Mouse (Mus musculus): ENCODE results near the gene Pdlim5. TPM values are rescaled to one million over a fixed set of nuclear protein-coding genes. Genes with fewer than 3 reads are reported as not detected.
A peak's percentile ranks its signal among the peaks of the same experiment; 100 is the strongest.

Pdlim5 gene
- polyA plus RNA-seq, 1 experiment from 2014 or later = 169 TPM

GRCm38 (mm10) chr3:142362092-142362491 is 33.4 kb downstream of the Pdlim5 start:
- 72% methylated on average over 6 of the region's 6 CpGs for WGBS
- no peak overlapping the region for H3K9ac ChIP-seq
- H3K9me3 ChIP-seq = no peaks in the 10 kb centered on the region
- H3K4me1 ChIP-seq = peaks cover 12% of the 10 kb centered on the region; the same call in 1 of the 2 replicates
- ATAC-seq (ENCODE audit: extremely low read depth, insufficient number of reproducible peaks, low FRiP score, low TSS enrichment) = no peak
- H3K27ac ChIP-seq (replicated peaks) = no peak overlapping the region
- H3K27me3 ChIP-seq (replicated peaks) = no peaks in the 10 kb centered on the region
- H3K4me3 ChIP-seq = no peak overlapping the region
- no peak overlapping the region for H3K4me2 ChIP-seq
- peaks cover 9% of the 10 kb centered on the region for H3K36me3 ChIP-seq

- H3K36me3 ChIP-seq = peaks cover 3% of the 10 kb centered on the region
- H3K27ac ChIP-seq (replicated peaks) = no peak overlapping the region
- no peak overlapping the region for H3K4me3 ChIP-seq
- no peak for ATAC-seq (ENCODE audit: extremely low read depth, insufficient number of reproducible peaks, low FRiP score, low TSS enrichment)
- peaks cover 12% of the 10 kb centered on the region; the same call in 1 of the 2 replicates for H3K4me1 ChIP-seq
- no peak overlapping the region for H3K9ac ChIP-seq
- no peak overlapping the region for H3K4me2 ChIP-seq
- H3K9me3 ChIP-seq = no peaks in the 10 kb centered on the region
- H3K27me3 ChIP-seq (replicated peaks) = no peaks in the 10 kb centered on the region
Measured at GRCm38 (mm10) chr3:142358951-142359350, 36.5 kb downstream of the Pdlim5 start.

- 59% methylated on average over 4 of the region's 4 CpGs for WGBS
Measured at GRCm38 (mm10) chr3:142356661-142357060, 38.8 kb downstream of the Pdlim5 start.

GRCm38 (mm10) chr3:142353218-142353617 is 42.3 kb downstream of the Pdlim5 start:
- H3K4me3 ChIP-seq = no peak overlapping the region
- ATAC-seq (ENCODE audit: extremely low read depth, insufficient number of reproducible peaks, low FRiP score, low TSS enrichment) = no peak
- H3K36me3 ChIP-seq = peaks cover 36% of the 10 kb centered on the region
- H3K4me1 ChIP-seq = peaks cover 15% of the 10 kb centered on the region; the same call in 1 of the 2 replicates
- no peaks in the 10 kb centered on the region for H3K9me3 ChIP-seq
- 43% methylated on average over 1 of the region's 1 CpGs for WGBS
- no peak overlapping the region for H3K4me2 ChIP-seq
- H3K27me3 ChIP-seq (replicated peaks) = no peaks in the 10 kb centered on the region
- no peak overlapping the region for H3K9ac ChIP-seq
- no peak overlapping the region for H3K27ac ChIP-seq (replicated peaks)

More at GRCm38 (mm10) chr3:142356661-142357060, 38.8 kb downstream of the Pdlim5 start:
- Histone ChIP-seq H3K9me3 (no peaks in the 10 kb centered on the region), H3K4me1 (peaks cover 14% of the 10 kb centered on the region), H3K27ac (replicated peaks) (no peak overlapping the region), H3K9ac (no peak overlapping the region), H3K27me3 (replicated peaks) (no peaks in the 10 kb centered on the region), H3K36me3 (peaks cover 11% of the 10 kb centered on the region), H3K4me2 (no peak overlapping the region), H3K4me3 (no peak overlapping the region)
- ATAC-seq (ENCODE audit: extremely low read depth, insufficient number of reproducible peaks, low FRiP score, low TSS enrichment) = no peak

GRCm38 (mm10) chr3:142350513-142350912 is 45.0 kb downstream of the Pdlim5 start:
- Histone ChIP-seq H3K27me3 (replicated peaks) (no peaks in the 10 kb centered on the region), H3K4me1 (peaks cover 26% of the 10 kb centered on the region), H3K4me2 (no peak overlapping the region), H3K4me3 (no peak overlapping the region), H3K27ac (replicated peaks) (no peak overlapping the region), H3K36me3 (peaks cover 42% of the 10 kb centered on the region), H3K9me3 (no peaks in the 10 kb centered on the region), H3K9ac (no peak overlapping the region)
- ATAC-seq (ENCODE audit: extremely low read depth, insufficient number of reproducible peaks, low FRiP score, low TSS enrichment) = no peak
- WGBS = 67% methylated on average over 3 of the region's 3 CpGs

DNA sequence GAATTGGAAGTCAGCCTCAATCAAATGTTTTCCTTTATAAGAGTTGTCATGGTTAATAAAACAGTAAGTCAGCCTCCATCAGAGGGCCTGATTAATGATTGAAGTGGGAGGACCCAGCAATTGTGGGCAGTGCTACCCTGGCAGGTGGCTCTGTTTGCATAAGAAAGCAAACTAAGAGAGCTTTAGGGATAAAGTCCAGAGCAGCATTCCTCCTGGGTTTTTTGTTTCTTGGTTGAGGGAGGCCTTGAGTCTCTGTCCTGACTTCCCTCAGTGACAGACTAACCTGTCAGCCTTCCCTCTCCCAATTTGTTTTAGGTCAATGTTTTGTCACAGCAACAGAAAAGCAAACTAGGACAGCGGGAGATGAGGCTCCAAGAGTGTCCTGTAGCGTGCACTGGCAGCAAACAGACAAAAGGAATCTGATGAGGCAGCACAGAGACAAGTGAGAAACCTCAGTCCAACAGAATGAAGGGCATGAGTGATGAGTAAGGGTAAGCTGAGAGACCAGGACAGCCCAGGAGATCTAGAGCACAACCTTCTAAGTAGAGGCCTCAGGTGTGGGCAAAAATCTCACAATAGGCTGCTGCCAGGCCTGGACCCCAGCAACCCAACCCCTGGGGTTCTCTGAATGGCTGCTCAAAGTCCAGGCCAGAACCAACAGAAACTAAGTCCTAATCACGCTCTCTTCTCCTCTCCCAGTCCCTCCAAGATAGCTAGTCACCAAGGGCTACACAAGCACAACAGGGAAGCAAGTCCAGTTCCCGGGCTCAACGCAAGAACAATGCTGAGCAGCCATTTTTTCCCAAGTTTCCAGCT is 46.5 kb downstream of the Pdlim5 start:
- ATAC-seq (ENCODE audit: extremely low read depth, insufficient number of reproducible peaks, low FRiP score, low TSS enrichment) = no peak
- no peak overlapping the region for H3K4me2 ChIP-seq
- no peaks in the 10 kb centered on the region for H3K27me3 ChIP-seq (replicated peaks)
- H3K9ac ChIP-seq = no peak overlapping the region
- H3K36me3 ChIP-seq = peaks cover 42% of the 10 kb centered on the region
- WGBS = 81% methylated on average over 5 of the region's 5 CpGs
- peaks cover 32% of the 10 kb centered on the region for H3K4me1 ChIP-seq
- no peak overlapping the region for H3K4me3 ChIP-seq
- H3K27ac ChIP-seq (replicated peaks) = no peak overlapping the region
- H3K9me3 ChIP-seq = no peaks in the 10 kb centered on the region

- Histone ChIP-seq H3K4me2 (no peak overlapping the region), H3K36me3 (peaks cover 36% of the 10 kb centered on the region), H3K4me3 (no peak overlapping the region), H3K27ac (replicated peaks) (no peak overlapping the region), H3K4me1 (peaks cover 26% of the 10 kb centered on the region), H3K9me3 (no peaks in the 10 kb centered on the region), H3K9ac (no peak overlapping the region), H3K27me3 (replicated peaks) (no peaks in the 10 kb centered on the region)
- no peak for ATAC-seq (ENCODE audit: extremely low read depth, insufficient number of reproducible peaks, low FRiP score, low TSS enrichment)
- 67% methylated on average over 6 of the region's 6 CpGs for WGBS
Measured at GRCm38 (mm10) chr3:142346261-142346660, 49.2 kb downstream of the Pdlim5 start.

- ATAC-seq (ENCODE audit: extremely low read depth, insufficient number of reproducible peaks, low FRiP score, low TSS enrichment) = no peak
- 0 out of 2 replicates have a peak overlapping the region, but pooled peaks have one; percentile 43 for H3K27ac ChIP-seq (replicated peaks)
- WGBS = 75% methylated on average over 8 of the region's 8 CpGs
Measured at GRCm38 (mm10) chr3:142345235-142346125, 50.0 kb downstream of the Pdlim5 start.

GRCm38 (mm10) chr3:142343786-142344185 is 51.7 kb downstream of the Pdlim5 start:
- no peaks in the 10 kb centered on the region for H3K9me3 ChIP-seq
- H3K27me3 ChIP-seq (replicated peaks) = no peaks in the 10 kb centered on the region
- WGBS = 94% methylated on average over 2 of the region's 2 CpGs
- no peak overlapping the region for H3K4me2 ChIP-seq
- peaks cover 40% of the 10 kb centered on the region for H3K4me1 ChIP-seq
- H3K27ac ChIP-seq (replicated peaks) = no peak overlapping the region
- no peak overlapping the region for H3K9ac ChIP-seq
- no peak for ATAC-seq (ENCODE audit: extremely low read depth, insufficient number of reproducible peaks, low FRiP score, low TSS enrichment)
- H3K4me3 ChIP-seq = no peak overlapping the region
- peaks cover 16% of the 10 kb centered on the region for H3K36me3 ChIP-seq

More at GRCm38 (mm10) chr3:142345235-142346125, 50.0 kb downstream of the Pdlim5 start:
- H3K27me3 ChIP-seq (replicated peaks) = no peaks in the 10 kb centered on the region
- peaks cover 32% of the 10 kb centered on the region for H3K36me3 ChIP-seq
- H3K9ac ChIP-seq = no peak overlapping the region
- H3K9me3 ChIP-seq = no peaks in the 10 kb centered on the region
- peaks cover 26% of the 10 kb centered on the region for H3K4me1 ChIP-seq
- no peak overlapping the region for H3K4me2 ChIP-seq
- no peak overlapping the region for H3K4me3 ChIP-seq

- no peak for ATAC-seq (ENCODE audit: extremely low read depth, insufficient number of reproducible peaks, low FRiP score, low TSS enrichment)
- Histone ChIP-seq H3K36me3 (peaks cover 9% of the 10 kb centered on the region; the same call in 1 of the 2 replicates), H3K9me3 (no peaks in the 10 kb centered on the region), H3K27ac (replicated peaks) (peak overlapping the region; percentile 56), H3K4me3 (no peak overlapping the region), H3K4me2 (no peak overlapping the region), H3K4me1 (peaks cover 39% of the 10 kb centered on the region), H3K9ac (no peak overlapping the region), H3K27me3 (replicated peaks) (no peaks in the 10 kb centered on the region)
- 55% methylated on average over 2 of the region's 2 CpGs for WGBS
Measured at GRCm38 (mm10) chr3:142340701-142341100, 54.8 kb downstream of the Pdlim5 start.
